Comparison of ENCODE assay signal across 12 mouse cellular contexts in genomic region chr11:72582448-72582705, GRCm38 (mm10). TPM values are rescaled to one million over a fixed set of nuclear protein-coding genes. Genes with fewer than 3 reads are reported as not detected.
"Had no signal": no experiment of that assay in that cellular context is flagged by ENCODE, and none has a peak within 500 bp of the region (broad histone marks: within the 10 kb centered on the region; RNA-seq: fewer than 3 reads in every experiment).

No protein-coding gene starts in this region.

- H3K4me1 ChIP-seq: limb, embryonic 12.5 days; neural tube, embryonic 15.5 days had no signal

- H3K4me2 ChIP-seq: limb, embryonic 12.5 days; liver, embryonic 11.5 days; midbrain, embryonic 13.5 days; neural tube, embryonic 15.5 days had no signal

- H3K4me3 ChIP-seq: limb, embryonic 12.5 days; midbrain, embryonic 13.5 days; myocyte; neural tube, embryonic 15.5 days had no signal

- H3K36me3 ChIP-seq: limb, embryonic 12.5 days; midbrain, embryonic 13.5 days; neural tube, embryonic 15.5 days had no signal

- H3K9ac ChIP-seq: limb, embryonic 12.5 days; midbrain, embryonic 13.5 days; neural tube, embryonic 15.5 days had no signal

- H3K9me3 ChIP-seq: limb, embryonic 12.5 days; midbrain, embryonic 13.5 days; neural tube, embryonic 15.5 days had no signal

- H3K27ac ChIP-seq: limb, embryonic 12.5 days; midbrain, embryonic 13.5 days; neural tube, embryonic 15.5 days; stomach, postnatal 0 days had no signal

- H3K27me3 ChIP-seq: midbrain, embryonic 13.5 days; neural tube, embryonic 15.5 days had no signal

- DNase-seq: kidney, adult 11 months; kidney, adult 9 months; kidney, postnatal 10 days; right cerebral cortex, adult 18-20 months; right cerebral cortex, postnatal 25 days; thymus, postnatal 4 days had no signal

- ATAC-seq: midbrain, embryonic 13.5 days had no signal

RNA-seq across cellular contexts. Expression of gene Spns3, which starts 32.1 kb away (rescaled TPM):
- polyA plus RNA-seq: limb, embryonic 12.5 days; midbrain, embryonic 13.5 days had no signal
